Mouse (Mus musculus): ENCODE results near the gene Atp11a. TPM values are rescaled to one million over a fixed set of nuclear protein-coding genes. Genes with fewer than 3 reads are reported as not detected.

Atp11a gene
- total RNA-seq, 1 experiment: 65.9 TPM

DNA sequence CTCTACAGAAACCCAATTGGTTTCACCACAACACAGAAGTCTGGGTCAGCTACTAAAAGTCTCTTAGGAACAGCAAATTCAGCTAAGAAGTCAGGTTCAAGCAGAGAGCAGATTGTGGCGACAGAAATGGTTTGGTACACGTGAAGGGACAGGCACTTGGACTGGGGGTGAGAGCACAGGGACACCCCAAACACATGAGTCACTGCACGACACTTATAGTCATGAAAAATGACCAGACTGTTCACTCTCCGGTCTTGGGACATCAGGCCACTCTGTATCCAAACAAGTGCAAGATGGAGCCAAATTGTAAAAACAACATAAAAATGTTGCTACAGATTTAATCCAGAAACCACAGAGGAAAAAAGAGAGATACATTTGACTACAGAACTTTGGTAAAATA is 28.2 kb upstream of the Atp11a start:
- Histone ChIP-seq H3K9ac (ENCODE audit: insufficient read depth, low read depth, low read length, poor library complexity, severe bottlenecking) (no peak overlapping the region), H3K36me3 (ENCODE audit: control insufficient read depth, insufficient read depth, low read length, poor library complexity, severe bottlenecking) (no peaks in the 10 kb centered on the region), H3K27ac (ENCODE audit: insufficient read depth, low read depth, low read length, poor library complexity, severe bottlenecking) (no peak overlapping the region), H3K4me1 (ENCODE audit: control insufficient read depth in 2 of 2, insufficient read depth in 2 of 2, low read length in 2 of 2, poor library complexity in 1 of 2) (no peaks in the 10 kb centered on the region), H3K9me3 (ENCODE audit: control insufficient read depth, insufficient read depth, low read depth, low read length) (no peaks in the 10 kb centered on the region), H3K4me3 (ENCODE audit: insufficient read depth in 1 of 2, low read depth in 1 of 2, low read length in 2 of 2, poor library complexity in 1 of 2, severe bottlenecking in 1 of 2) (no peak overlapping the region)
- DNase-seq (ENCODE audit: low read depth, low spot score): no peak
- in situ Hi-C loops (cut with MboI; ENCODE audit: low sequenced_read_pairs in 2 of 2, unreplicated experiment in 2 of 2): no loop called here
- TF ChIP-seq CHD2 (IDR thresholded peaks at IDR 0.05; ENCODE audit: low read depth, low read length) (no peak), ZNF384 (IDR thresholded peaks at IDR 0.05; ENCODE audit: low read depth, low read length) (no peak), ZC3H11A (IDR thresholded peaks at IDR 0.05; ENCODE audit: borderline replicate concordance, low read depth, low read length) (no peak), MAFK (IDR thresholded peaks at IDR 0.05; ENCODE audit: insufficient read depth, low read depth, low read length) (no peak), HCFC1 (IDR thresholded peaks at IDR 0.05; ENCODE audit: borderline replicate concordance, insufficient read depth, low read length) (no peak)

GRCm38 (mm10) chr8:12730780-12731179 is 26.0 kb upstream of the Atp11a start:
- Histone ChIP-seq H3K4me3 (ENCODE audit: insufficient read depth in 1 of 2, low read depth in 1 of 2, low read length in 2 of 2, poor library complexity in 1 of 2, severe bottlenecking in 1 of 2) (no peak overlapping the region), H3K4me1 (ENCODE audit: control insufficient read depth in 2 of 2, insufficient read depth in 2 of 2, low read length in 2 of 2, poor library complexity in 1 of 2) (no peaks in the 10 kb centered on the region), H3K9me3 (ENCODE audit: control insufficient read depth, insufficient read depth, low read depth, low read length) (no peaks in the 10 kb centered on the region), H3K9ac (ENCODE audit: insufficient read depth, low read depth, low read length, poor library complexity, severe bottlenecking) (no peak overlapping the region), H3K27ac (ENCODE audit: insufficient read depth, low read depth, low read length, poor library complexity, severe bottlenecking) (no peak overlapping the region), H3K36me3 (ENCODE audit: control insufficient read depth, insufficient read depth, low read length, poor library complexity, severe bottlenecking) (no peaks in the 10 kb centered on the region)
- TF ChIP-seq ZC3H11A (IDR thresholded peaks at IDR 0.05; ENCODE audit: borderline replicate concordance, low read depth, low read length): no peak
- no peak for TF ChIP-seq MAFK (IDR thresholded peaks at IDR 0.05; ENCODE audit: insufficient read depth, low read depth, low read length)
- no peak for TF ChIP-seq HCFC1 (IDR thresholded peaks at IDR 0.05; ENCODE audit: borderline replicate concordance, insufficient read depth, low read length)
- no peak for TF ChIP-seq ZNF384 (IDR thresholded peaks at IDR 0.05; ENCODE audit: low read depth, low read length)
- no peak for TF ChIP-seq CHD2 (IDR thresholded peaks at IDR 0.05; ENCODE audit: low read depth, low read length)
- in situ Hi-C loops (cut with MboI; ENCODE audit: low sequenced_read_pairs in 2 of 2, unreplicated experiment in 2 of 2): no loop called here
- DNase-seq (ENCODE audit: low read depth, low spot score): no peak

- Histone ChIP-seq H3K27ac (ENCODE audit: insufficient read depth, low read depth, low read length, poor library complexity, severe bottlenecking) (no peak overlapping the region), H3K4me1 (ENCODE audit: control insufficient read depth in 2 of 2, insufficient read depth in 2 of 2, low read length in 2 of 2, poor library complexity in 1 of 2) (no peaks in the 10 kb centered on the region), H3K36me3 (ENCODE audit: control insufficient read depth, insufficient read depth, low read length, poor library complexity, severe bottlenecking) (no peaks in the 10 kb centered on the region), H3K9me3 (ENCODE audit: control insufficient read depth, insufficient read depth, low read depth, low read length) (no peaks in the 10 kb centered on the region), H3K9ac (ENCODE audit: insufficient read depth, low read depth, low read length, poor library complexity, severe bottlenecking) (no peak overlapping the region), H3K4me3 (ENCODE audit: insufficient read depth in 1 of 2, low read depth in 1 of 2, low read length in 2 of 2, poor library complexity in 1 of 2, severe bottlenecking in 1 of 2) (no peak overlapping the region)
- no peak for TF ChIP-seq ZNF384 (IDR thresholded peaks at IDR 0.05; ENCODE audit: low read depth, low read length)
- TF ChIP-seq CHD2 (IDR thresholded peaks at IDR 0.05; ENCODE audit: low read depth, low read length): no peak
- TF ChIP-seq ZC3H11A (IDR thresholded peaks at IDR 0.05; ENCODE audit: borderline replicate concordance, low read depth, low read length): no peak
- TF ChIP-seq MAFK (IDR thresholded peaks at IDR 0.05; ENCODE audit: insufficient read depth, low read depth, low read length): no peak
- no peak for TF ChIP-seq HCFC1 (IDR thresholded peaks at IDR 0.05; ENCODE audit: borderline replicate concordance, insufficient read depth, low read length)
- in situ Hi-C loops (cut with MboI; ENCODE audit: low sequenced_read_pairs in 2 of 2, unreplicated experiment in 2 of 2): no loop called here
- DNase-seq (ENCODE audit: low read depth, low spot score): no peak
Observed at GRCm38 (mm10) chr8:12732431-12732830, 24.4 kb upstream of the Atp11a start.

GRCm38 (mm10) chr8:12739113-12739512 is 17.7 kb upstream of the Atp11a start:
- H3K4me1 ChIP-seq (ENCODE audit: control insufficient read depth in 2 of 2, insufficient read depth in 2 of 2, low read length in 2 of 2, poor library complexity in 1 of 2): no peaks in the 10 kb centered on the region
- no peak overlapping the region for H3K4me3 ChIP-seq (ENCODE audit: insufficient read depth in 1 of 2, low read depth in 1 of 2, low read length in 2 of 2, poor library complexity in 1 of 2, severe bottlenecking in 1 of 2)
- TF ChIP-seq MAFK (IDR thresholded peaks at IDR 0.05; ENCODE audit: insufficient read depth, low read depth, low read length) (no peak), ZC3H11A (IDR thresholded peaks at IDR 0.05; ENCODE audit: borderline replicate concordance, low read depth, low read length) (no peak), HCFC1 (IDR thresholded peaks at IDR 0.05; ENCODE audit: borderline replicate concordance, insufficient read depth, low read length) (no peak), ZNF384 (IDR thresholded peaks at IDR 0.05; ENCODE audit: low read depth, low read length) (no peak), CHD2 (IDR thresholded peaks at IDR 0.05; ENCODE audit: low read depth, low read length) (no peak)
- no peaks in the 10 kb centered on the region for H3K36me3 ChIP-seq (ENCODE audit: control insufficient read depth, insufficient read depth, low read length, poor library complexity, severe bottlenecking)
- DNase-seq (ENCODE audit: low read depth, low spot score): no peak
- H3K27ac ChIP-seq (ENCODE audit: insufficient read depth, low read depth, low read length, poor library complexity, severe bottlenecking): no peak overlapping the region
- no peak overlapping the region for H3K9ac ChIP-seq (ENCODE audit: insufficient read depth, low read depth, low read length, poor library complexity, severe bottlenecking)
- no peaks in the 10 kb centered on the region for H3K9me3 ChIP-seq (ENCODE audit: control insufficient read depth, insufficient read depth, low read depth, low read length)
- in situ Hi-C loops (cut with MboI; ENCODE audit: low sequenced_read_pairs in 2 of 2, unreplicated experiment in 2 of 2): no loop called here

DNA sequence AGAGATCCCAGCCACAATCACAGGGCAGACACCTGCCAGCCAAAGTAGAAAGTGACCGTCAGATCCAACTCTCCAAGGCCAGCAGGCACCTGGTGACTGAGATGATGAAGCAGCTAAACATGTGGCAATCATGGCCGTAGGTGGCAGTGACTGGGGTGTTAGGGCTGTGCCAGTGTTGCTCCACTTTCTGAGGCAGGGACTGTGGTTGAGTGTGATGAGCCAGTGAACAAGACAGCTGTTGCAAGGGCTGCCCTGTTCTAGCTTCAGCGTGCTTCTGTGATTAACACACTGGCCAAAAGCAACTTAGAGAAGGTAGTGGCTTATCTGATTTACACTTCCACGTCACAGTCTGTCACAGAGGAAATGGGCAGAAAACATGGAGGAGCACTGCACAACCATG is 13.4 kb upstream of the Atp11a start:
- H3K27ac ChIP-seq (ENCODE audit: insufficient read depth, low read depth, low read length, poor library complexity, severe bottlenecking): no peak overlapping the region
- H3K9me3 ChIP-seq (ENCODE audit: control insufficient read depth, insufficient read depth, low read depth, low read length): no peaks in the 10 kb centered on the region
- no peak overlapping the region for H3K9ac ChIP-seq (ENCODE audit: insufficient read depth, low read depth, low read length, poor library complexity, severe bottlenecking)
- H3K4me3 ChIP-seq (ENCODE audit: insufficient read depth in 1 of 2, low read depth in 1 of 2, low read length in 2 of 2, poor library complexity in 1 of 2, severe bottlenecking in 1 of 2): no peak overlapping the region
- DNase-seq (ENCODE audit: low read depth, low spot score): no peak
- in situ Hi-C loops (cut with MboI; ENCODE audit: low sequenced_read_pairs in 2 of 2, unreplicated experiment in 2 of 2): no loop called here
- no peaks in the 10 kb centered on the region for H3K36me3 ChIP-seq (ENCODE audit: control insufficient read depth, insufficient read depth, low read length, poor library complexity, severe bottlenecking)
- H3K4me1 ChIP-seq (ENCODE audit: control insufficient read depth in 2 of 2, insufficient read depth in 2 of 2, low read length in 2 of 2, poor library complexity in 1 of 2): no peaks in the 10 kb centered on the region
- TF ChIP-seq HCFC1 (IDR thresholded peaks at IDR 0.05; ENCODE audit: borderline replicate concordance, insufficient read depth, low read length) (no peak), ZC3H11A (IDR thresholded peaks at IDR 0.05; ENCODE audit: borderline replicate concordance, low read depth, low read length) (no peak), ZNF384 (IDR thresholded peaks at IDR 0.05; ENCODE audit: low read depth, low read length) (no peak)
